Mouse (Mus musculus): ENCODE measurements at regions not wholly inside any gene's neighbourhood (a gene's known extent, or its start where the extent isn't known, plus 50 kb on each side); places are given as distances from the start of the nearest gene placed in this dataset.

GRCm38 (mm10) chr8:44094818-44095217, 385.0 kb upstream of the Adam34 start:
- no peak overlapping the region for H3K4me3 ChIP-seq (ENCODE audit: low read depth, low read length)
- H3K27ac ChIP-seq (ENCODE audit: low read depth): no peak overlapping the region
- no peaks in the 10 kb centered on the region for H3K4me1 ChIP-seq (ENCODE audit: insufficient read depth)
- no peaks in the 10 kb centered on the region for H3K27me3 ChIP-seq (ENCODE audit: insufficient read depth, low read length)
- H3K4me2 ChIP-seq: no peak overlapping the region
- no peaks in the 10 kb centered on the region for H3K9me3 ChIP-seq (ENCODE audit: low read depth, low read length)
- 72% methylated on average over 1 of the region's 1 CpGs for WGBS
- no peak overlapping the region for H3K9ac ChIP-seq
- no peak for ATAC-seq (ENCODE audit: insufficient read depth)
- H3K36me3 ChIP-seq (ENCODE audit: insufficient read depth): no peaks in the 10 kb centered on the region
- no peak for DNase-seq
- no peak for TF ChIP-seq CTCF (IDR thresholded peaks at IDR 0.05; ENCODE audit: low read depth)

- no peaks in the 10 kb centered on the region for H3K4me1 ChIP-seq (ENCODE audit: insufficient read depth)
- H3K9ac ChIP-seq: no peak overlapping the region
- TF ChIP-seq CTCF (IDR thresholded peaks at IDR 0.05; ENCODE audit: low read depth): no peak
- no peaks in the 10 kb centered on the region for H3K36me3 ChIP-seq (ENCODE audit: insufficient read depth)
- DNase-seq (no peak), ATAC-seq (ENCODE audit: insufficient read depth) (no peak)
- WGBS: 61% methylated on average over 1 of the region's 1 CpGs
- no peak overlapping the region for H3K4me3 ChIP-seq (ENCODE audit: low read depth, low read length)
- H3K27ac ChIP-seq (ENCODE audit: low read depth): no peak overlapping the region
- no peaks in the 10 kb centered on the region for H3K27me3 ChIP-seq (ENCODE audit: insufficient read depth, low read length)
- H3K9me3 ChIP-seq (ENCODE audit: low read depth, low read length): no peaks in the 10 kb centered on the region
- H3K4me2 ChIP-seq: no peak overlapping the region
These were observed 383.6 kb upstream of the Adam34 start for GRCm38 (mm10) chr8:44093491-44093890.

- Histone ChIP-seq H3K4me1 (ENCODE audit: insufficient read depth) (no peaks in the 10 kb centered on the region), H3K9me3 (ENCODE audit: low read depth, low read length) (no peaks in the 10 kb centered on the region), H3K27ac (ENCODE audit: low read depth) (no peak overlapping the region), H3K4me2 (no peak overlapping the region), H3K9ac (no peak overlapping the region), H3K4me3 (ENCODE audit: low read depth, low read length) (no peak overlapping the region), H3K36me3 (ENCODE audit: insufficient read depth) (no peaks in the 10 kb centered on the region), H3K27me3 (ENCODE audit: insufficient read depth, low read length) (no peaks in the 10 kb centered on the region)
- WGBS: 82% methylated on average over 4 of the region's 4 CpGs
- DNase-seq (no peak), ATAC-seq (ENCODE audit: insufficient read depth) (no peak)
- no peak for TF ChIP-seq CTCF (IDR thresholded peaks at IDR 0.05; ENCODE audit: low read depth)
These were observed 372.2 kb upstream of the Adam34 start for GRCm38 (mm10) chr8:44082057-44082456.

- no peak for ATAC-seq (ENCODE audit: insufficient read depth)
- WGBS: 73% methylated on average over 5 of the region's 5 CpGs
- no peak for TF ChIP-seq CTCF (IDR thresholded peaks at IDR 0.05; ENCODE audit: low read depth)
These were observed 349.0 kb upstream of the Adam34 start for GRCm38 (mm10) chr8:44058846-44059245.

GRCm38 (mm10) chr8:44042572-44043355, 332.9 kb upstream of the Adam34 start:
- Histone ChIP-seq H3K27me3 (ENCODE audit: insufficient read depth, low read length) (no peaks in the 10 kb centered on the region), H3K4me2 (no peak overlapping the region), H3K9me3 (ENCODE audit: low read depth, low read length) (no peaks in the 10 kb centered on the region), H3K4me3 (ENCODE audit: low read depth, low read length) (no peak overlapping the region), H3K36me3 (ENCODE audit: insufficient read depth) (no peaks in the 10 kb centered on the region), H3K9ac (no peak overlapping the region), H3K4me1 (ENCODE audit: insufficient read depth) (no peaks in the 10 kb centered on the region), H3K27ac (ENCODE audit: low read depth) (no peak overlapping the region)
- DNase-seq (no peak), ATAC-seq (ENCODE audit: insufficient read depth) (no peak)
- 89% methylated on average over 8 of the region's 8 CpGs for WGBS
- no peak for TF ChIP-seq CTCF (IDR thresholded peaks at IDR 0.05; ENCODE audit: low read depth)

More at GRCm38 (mm10) chr8:44058846-44059245, 349.0 kb upstream of the Adam34 start:
- H3K4me2 ChIP-seq: no peak overlapping the region
- no peak overlapping the region for H3K27ac ChIP-seq (ENCODE audit: low read depth)
- no peaks in the 10 kb centered on the region for H3K27me3 ChIP-seq (ENCODE audit: insufficient read depth, low read length)
- no peak overlapping the region for H3K9ac ChIP-seq
- H3K9me3 ChIP-seq (ENCODE audit: low read depth, low read length): no peaks in the 10 kb centered on the region
- no peaks in the 10 kb centered on the region for H3K36me3 ChIP-seq (ENCODE audit: insufficient read depth)
- DNase-seq: no peak
- H3K4me1 ChIP-seq (ENCODE audit: insufficient read depth): no peaks in the 10 kb centered on the region
- no peak overlapping the region for H3K4me3 ChIP-seq (ENCODE audit: low read depth, low read length)

GRCm38 (mm10) chr8:44034211-44034610, 324.4 kb upstream of the Adam34 start:
- Histone ChIP-seq H3K9ac (no peak overlapping the region), H3K36me3 (ENCODE audit: insufficient read depth) (no peaks in the 10 kb centered on the region), H3K4me3 (ENCODE audit: low read depth, low read length) (no peak overlapping the region), H3K27me3 (ENCODE audit: insufficient read depth, low read length) (no peaks in the 10 kb centered on the region), H3K4me2 (no peak overlapping the region), H3K9me3 (ENCODE audit: low read depth, low read length) (no peaks in the 10 kb centered on the region), H3K27ac (ENCODE audit: low read depth) (no peak overlapping the region), H3K4me1 (ENCODE audit: insufficient read depth) (no peaks in the 10 kb centered on the region)
- DNase-seq (peak; percentile 2), ATAC-seq (ENCODE audit: insufficient read depth) (no peak)
- TF ChIP-seq CTCF (IDR thresholded peaks at IDR 0.05; ENCODE audit: low read depth): no peak
- WGBS: 23% methylated on average over 4 of the region's 4 CpGs

GRCm38 (mm10) chr8:44031376-44031775, 321.5 kb upstream of the Adam34 start:
- Histone ChIP-seq H3K4me1 (ENCODE audit: insufficient read depth) (no peaks in the 10 kb centered on the region), H3K27ac (ENCODE audit: low read depth) (no peak overlapping the region), H3K4me2 (no peak overlapping the region), H3K9me3 (ENCODE audit: low read depth, low read length) (no peaks in the 10 kb centered on the region), H3K4me3 (ENCODE audit: low read depth, low read length) (no peak overlapping the region), H3K27me3 (ENCODE audit: insufficient read depth, low read length) (no peaks in the 10 kb centered on the region), H3K9ac (no peak overlapping the region), H3K36me3 (ENCODE audit: insufficient read depth) (no peaks in the 10 kb centered on the region)
- WGBS: 91% methylated on average over 2 of the region's 2 CpGs
- ATAC-seq (ENCODE audit: insufficient read depth) (no peak), DNase-seq (no peak)
- no peak for TF ChIP-seq CTCF (IDR thresholded peaks at IDR 0.05; ENCODE audit: low read depth)

Data from lung, embryonic 14.5 days (tissue).